ENCODE assay signal across 31 mouse cellular contexts in the genomic region with DNA sequence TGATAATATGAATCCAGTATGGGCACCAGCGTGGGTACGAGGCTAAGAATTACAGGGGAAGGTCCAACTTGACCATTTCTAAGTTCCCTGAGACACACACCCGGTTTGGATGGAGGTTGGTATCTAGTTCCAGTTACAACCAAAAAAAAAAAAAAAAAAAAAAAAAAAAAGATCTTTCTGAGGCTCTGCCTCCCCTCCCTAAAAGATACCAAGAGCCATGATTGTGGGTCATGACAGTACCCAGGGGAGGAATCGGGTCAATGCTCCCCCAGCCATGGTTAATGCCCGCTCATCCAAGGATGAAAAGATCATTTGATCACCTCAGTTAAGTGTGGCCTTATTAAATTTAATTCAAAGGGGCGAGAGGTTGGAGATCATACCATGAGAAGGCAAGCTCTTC. TPM values are rescaled to one million over a fixed set of nuclear protein-coding genes. Genes with fewer than 3 reads are reported as not detected.
"Had no signal": no experiment of that assay in that cellular context is flagged by ENCODE, and none has a peak within 500 bp of the region (broad histone marks: within the 10 kb centered on the region; RNA-seq: fewer than 3 reads in every experiment).

No protein-coding gene starts in this region.

RNA-seq across cellular contexts. Expression of gene Csta1, which starts 15.3 kb away (rescaled TPM):
- total RNA-seq: left cerebral cortex, postnatal 10 days; left cerebral cortex, postnatal 14 days; left cerebral cortex, postnatal 25 days; left cerebral cortex, postnatal 36 days; left cerebral cortex, postnatal 4 days; liver, adult 2 months; megakaryocyte, adult 5-6 weeks; megakaryocyte-erythroid progenitor cell, adult 5-6 weeks; monocyte, adult 5-6 weeks had no signal
- polyA plus RNA-seq: liver, adult 2 months; liver, embryonic 11.5 days; liver, embryonic 12.5 days; liver, embryonic 13.5 days; liver, embryonic 14.5 days; liver, embryonic 15.5 days; liver, postnatal 0 days; lung, embryonic 14.5 days; macrophage; midbrain, embryonic 10.5 days; midbrain, embryonic 13.5 days; midbrain, embryonic 14.5 days; midbrain, embryonic 15.5 days; midbrain, embryonic 16.5 days; midbrain, postnatal 0 days; myocyte; neural tube, embryonic 11.5 days had no signal

RNA-seq across cellular contexts. Expression of gene Stfa2l1, which starts 40.9 kb away (rescaled TPM):
- total RNA-seq: left cerebral cortex, postnatal 10 days; left cerebral cortex, postnatal 14 days; left cerebral cortex, postnatal 25 days; left cerebral cortex, postnatal 36 days; left cerebral cortex, postnatal 4 days; liver, adult 2 months; megakaryocyte-erythroid progenitor cell, adult 5-6 weeks; midbrain, postnatal 0 days; monocyte, adult 5-6 weeks had no signal
- polyA plus RNA-seq: limb, embryonic 10.5 days; limb, embryonic 11.5 days; limb, embryonic 12.5 days; limb, embryonic 13.5 days; liver, adult 2 months; lung, embryonic 14.5 days; midbrain, embryonic 10.5 days; midbrain, embryonic 11.5 days; midbrain, embryonic 12.5 days; midbrain, embryonic 14.5 days; midbrain, embryonic 15.5 days; myocyte; neural tube, embryonic 11.5 days had no signal
